Mouse (Mus musculus) G1E (cell line): Measurements from ENCODE around the gene Mtmr12. TPM values are rescaled to one million over a fixed set of nuclear protein-coding genes. Genes with fewer than 3 reads are reported as not detected.

Source experiments
- ATAC-seq: 2 replicates; pipeline ENCODE4 v1.8.0; 2016; ENCODE audit warnings: mild to moderate bottlenecking; ENCODE audit not compliant: insufficient number of reproducible peaks, poor library complexity, low FRiP score, severe bottlenecking; ENCODE audit errors: extremely low read depth
- DNase-seq: peaks from one replicate; pipeline ENCODE4 v3.0.0; 2012; ENCODE audit warnings: low spot score
- H3K27me3 ChIP-seq: 2 replicates; pipeline ENCODE4 v1.6.1; 2012; ENCODE audit warnings: mild to moderate bottlenecking, low read length, inconsistent platforms; ENCODE audit not compliant: insufficient read depth
- H3K36me3 ChIP-seq: replicated peaks from 2 replicates; pipeline ENCODE3; 2012; ENCODE audit warnings: mild to moderate bottlenecking, inconsistent platforms
- H3K4me1 ChIP-seq: 2 replicates; pipeline ENCODE4 v1.6.1; 2012; ENCODE audit warnings: low read depth, low read length, inconsistent platforms, mixed read lengths; ENCODE audit not compliant: insufficient read depth
- H3K4me3 ChIP-seq: 2 replicates; pipeline ENCODE4 v1.5.1; 2012; ENCODE audit warnings: low read depth, mild to moderate bottlenecking, inconsistent platforms, low read length, moderate library complexity, mixed read lengths
- H3K9me3 ChIP-seq: replicated peaks from 2 replicates; pipeline ENCODE4 v1.6.1; 2012; ENCODE audit warnings: inconsistent platforms
- CTCF ChIP-seq: IDR thresholded peaks from 2 replicates; pipeline ENCODE4 v1.5.1; 2012; ENCODE audit warnings: low read depth, low read length, inconsistent platforms, mixed read lengths
- GATA1 ChIP-seq: IDR thresholded peaks from 2 replicates; pipeline ENCODE4 v1.6.1; 2012; ENCODE audit warnings: borderline replicate concordance, low read length, inconsistent platforms, mixed read lengths
- GATA2 ChIP-seq: IDR thresholded peaks from 2 replicates; pipeline ENCODE4 v1.6.1; 2012; ENCODE audit warnings: low read depth, low read length, inconsistent platforms, borderline replicate concordance
- POLR2AphosphoS5 ChIP-seq: IDR thresholded peaks from 2 replicates; pipeline ENCODE4 v1.6.1; 2012; ENCODE audit warnings: low read depth, low read length, inconsistent platforms; ENCODE audit not compliant: insufficient replicate concordance
- TAL1 ChIP-seq: conservative IDR thresholded peaks from 2 replicates; pipeline ENCODE4 v1.6.1; 2012; ENCODE audit warnings: low read depth, low read length, inconsistent platforms, mixed read lengths
- polyA plus RNA-seq: library from polyadenylated mRNA; stranded (reverse); fragments of >175 nt; gene quantifications from 2 replicates; pipeline ENCODE4 v1.2.3, GENCODE M21; 2012
- total RNA-seq, 2 experiments: library from RNA; stranded (forward) in 1 of 2; stranded (reverse) in 1 of 2; fragments of 200-1000 nt in 1 of 2; fragments of >200 nt in 1 of 2; fragmentation: Nextera tagmentation in 1 of 2; gene quantifications; 2 replicates each; pipeline ENCODE4 v1.2.3; 2014 to 2017

Gene Mtmr12
- total and polyA plus RNA-seq, 3 experiments, result 7.9 to 29.0 (median 25.7) TPM

GRCm38 (mm10) chr15:12266460-12266859 is 61.6 kb downstream of the Mtmr12 start:
- ATAC-seq, result no peak
- Histone ChIP-seq H3K4me3 (no peak overlapping the region), H3K36me3 (peaks cover 99% of the 10 kb centered on the region), H3K27me3 (no peaks in the 10 kb centered on the region), H3K9me3 (no peaks in the 10 kb centered on the region), H3K4me1 (peaks cover 27% of the 10 kb centered on the region)
- no peak for DNase-seq
- TF ChIP-seq TAL1 (no peak), GATA2 (no peak), CTCF (no peak), POLR2AphosphoS5 (no peak), GATA1 (no peak)

- H3K4me3 ChIP-seq, result no peak overlapping the region
Observed at GRCm38 (mm10) chr15:12268021-12268420, 63.2 kb downstream of the Mtmr12 start.

GRCm38 (mm10) chr15:12271340-12271739 is 66.5 kb downstream of the Mtmr12 start:
- Histone ChIP-seq H3K27me3 (no peaks in the 10 kb centered on the region), H3K9me3 (no peaks in the 10 kb centered on the region), H3K4me1 (peaks cover 37% of the 10 kb centered on the region), H3K4me3 (no peak overlapping the region), H3K36me3 (peaks cover 68% of the 10 kb centered on the region)
- DNase-seq (no peak), ATAC-seq (no peak)
- TF ChIP-seq GATA2 (no peak), CTCF (no peak), GATA1 (no peak), POLR2AphosphoS5 (no peak), TAL1 (no peak)

More at GRCm38 (mm10) chr15:12268021-12268420, 63.2 kb downstream of the Mtmr12 start:
- TF ChIP-seq TAL1, result no peak
- TF ChIP-seq CTCF, result peak; percentile 72
- Histone ChIP-seq H3K4me1 (peaks cover 27% of the 10 kb centered on the region), H3K9me3 (no peaks in the 10 kb centered on the region), H3K36me3 (peaks cover 94% of the 10 kb centered on the region), H3K27me3 (no peaks in the 10 kb centered on the region)
- DNase-seq (no peak), ATAC-seq (no peak)

- Histone ChIP-seq H3K4me3 (no peak overlapping the region), H3K27me3 (no peaks in the 10 kb centered on the region), H3K4me1 (peaks cover 23% of the 10 kb centered on the region), H3K36me3 (peaks cover 46% of the 10 kb centered on the region), H3K9me3 (no peaks in the 10 kb centered on the region)
- TF ChIP-seq GATA2, result no peak
- TF ChIP-seq POLR2AphosphoS5, result no peak
- TF ChIP-seq CTCF, result no peak
- no peak for TF ChIP-seq GATA1
- TF ChIP-seq TAL1, result no peak
- DNase-seq (no peak), ATAC-seq (no peak)
Observed at GRCm38 (mm10) chr15:12273325-12274052, 68.7 kb downstream of the Mtmr12 start.

- peaks cover 39% of the 10 kb centered on the region for H3K36me3 ChIP-seq
- DNase-seq (no peak), ATAC-seq (no peak)
- no peaks in the 10 kb centered on the region for H3K9me3 ChIP-seq
- peaks cover 23% of the 10 kb centered on the region for H3K4me1 ChIP-seq
- no peaks in the 10 kb centered on the region for H3K27me3 ChIP-seq
- TF ChIP-seq POLR2AphosphoS5 (no peak), GATA1 (no peak), GATA2 (no peak), TAL1 (no peak), CTCF (no peak)
- no peak overlapping the region for H3K4me3 ChIP-seq
Observed at GRCm38 (mm10) chr15:12274053-12274769, 69.4 kb downstream of the Mtmr12 start.

GRCm38 (mm10) chr15:12275091-12275623 is 70.3 kb downstream of the Mtmr12 start:
- peaks cover 23% of the 10 kb centered on the region for H3K4me1 ChIP-seq
- no peak for ATAC-seq
- TF ChIP-seq GATA2 (no peak), POLR2AphosphoS5 (no peak), CTCF (no peak), TAL1 (no peak), GATA1 (no peak)
- no peaks in the 10 kb centered on the region for H3K9me3 ChIP-seq
- H3K36me3 ChIP-seq, result peaks cover 30% of the 10 kb centered on the region
- H3K27me3 ChIP-seq, result no peaks in the 10 kb centered on the region
- no peak overlapping the region for H3K4me3 ChIP-seq
- no peak for DNase-seq
